Mouse (Mus musculus) lung, postnatal 0 days (tissue): ENCODE measurements at regions not wholly inside any gene's neighbourhood (a gene's known extent, or its start where the extent isn't known, plus 50 kb on each side); places are given as distances from the start of the nearest gene placed in this dataset.

Experiments
- CTCF ChIP-seq: IDR thresholded peaks from 2 replicates; pipeline ENCODE4 v1.5.1; 2016; ENCODE audit warnings: antibody characterized with exemption, mild to moderate bottlenecking
- EP300 ChIP-seq: IDR thresholded peaks from 2 replicates; pipeline ENCODE4 v1.6.1; 2016; ENCODE audit warnings: antibody characterized with exemption, mild to moderate bottlenecking, control low read depth

GRCm38 (mm10) chr4:153806180-153806692, 150.8 kb upstream of the A430005L14Rik start:
- no peak for TF ChIP-seq CTCF
- TF ChIP-seq EP300, result no peak
